Mouse (Mus musculus) frontal cortex, adult (tissue): Measurements from ENCODE around the gene Olfr313.
"Not testable (repeated sequence)": the region's sequence is repeated elsewhere in the genome, so short reads cannot be mapped to it uniquely, and the experiment has no call there.

Experiments
- ATAC-seq: cut with Nextera tagmentation; 2 replicates; pipeline ENCODE4 v1.9.2; 2017; ENCODE audit warnings: mild to moderate bottlenecking, moderate library complexity, mixed read lengths; ENCODE audit not compliant: low TSS enrichment

Gene Olfr313

GRCm38 (mm10) chr11:58814700-58815099 lies at the start of gene Olfr313:
Olfr313 (plus strand) TSS chr11:58815000.
- not testable (repeated sequence) for ATAC-seq

- ATAC-seq: no peak
Observed at GRCm38 (mm10) chr11:58772888-58773287, 41.9 kb upstream of the Olfr313 start, which contains the start of gene Olfr315. Olfr315 (plus strand) TSS chr11:58773188.

- no peak for ATAC-seq
Observed at GRCm38 (mm10) chr11:58782480-58783089, 32.2 kb upstream of the Olfr313 start, which contains the start of gene Olfr314. Olfr314 (plus strand) TSS chr11:58782952.

GRCm38 (mm10) chr11:58784182-58784581 lies 30.6 kb upstream of the Olfr313 start:
- ATAC-seq: no peak

- ATAC-seq: no peak
Observed at GRCm38 (mm10) chr11:58787651-58788050, 27.1 kb upstream of the Olfr313 start.

- no peak for ATAC-seq
Observed at GRCm38 (mm10) chr11:58788346-58788745, 26.5 kb upstream of the Olfr313 start.

GRCm38 (mm10) chr11:58789532-58789931 lies 25.3 kb upstream of the Olfr313 start:
- no peak for ATAC-seq

- ATAC-seq: no peak
Observed at GRCm38 (mm10) chr11:58790053-58790452, 24.7 kb upstream of the Olfr313 start.

- ATAC-seq: no peak
Observed at GRCm38 (mm10) chr11:58790646-58791045, 24.2 kb upstream of the Olfr313 start.

- ATAC-seq: no peak
Observed at GRCm38 (mm10) chr11:58795856-58796255, 18.9 kb upstream of the Olfr313 start.

- ATAC-seq: peak; percentile 95
Observed at GRCm38 (mm10) chr11:58796850-58797249, 17.9 kb upstream of the Olfr313 start.

- ATAC-seq: peak; percentile 56; the same call in 1 of the 2 replicates
Observed at GRCm38 (mm10) chr11:58799747-58800146, 15.1 kb upstream of the Olfr313 start.

GRCm38 (mm10) chr11:58801558-58802228 lies 13.1 kb upstream of the Olfr313 start, which contains the start of gene Fam183b:
Fam183b (minus strand) TSS chr11:58801960.
- peak; percentile 78 for ATAC-seq

- ATAC-seq: no peak
Observed at GRCm38 (mm10) chr11:58803871-58804270, 10.9 kb upstream of the Olfr313 start.

GRCm38 (mm10) chr11:58804393-58804792 lies 10.4 kb upstream of the Olfr313 start:
- no peak for ATAC-seq

- ATAC-seq: no peak
Observed at GRCm38 (mm10) chr11:58812001-58812400, 2.8 kb upstream of the Olfr313 start.

- no peak for ATAC-seq
Observed at GRCm38 (mm10) chr11:58815676-58816075, 876 bp downstream of the Olfr313 start.

- not testable (repeated sequence) for ATAC-seq
Observed at GRCm38 (mm10) chr11:58828937-58829336, 14.1 kb downstream of the Olfr313 start, which contains the start of gene Olfr312. Olfr312 (plus strand) TSS chr11:58829237.

- no peak for ATAC-seq
Observed at GRCm38 (mm10) chr11:58829764-58830163, 15.0 kb downstream of the Olfr313 start.

GRCm38 (mm10) chr11:58832541-58832940 lies 17.7 kb downstream of the Olfr313 start:
- ATAC-seq: not testable (repeated sequence)

- ATAC-seq: not testable (repeated sequence)
Observed at GRCm38 (mm10) chr11:58838951-58839350, 24.2 kb downstream of the Olfr313 start, which contains the start of gene Olfr311. Olfr311 (plus strand) TSS chr11:58839251.

- ATAC-seq: peak; percentile 100
Observed at GRCm38 (mm10) chr11:58846919-58847461, 32.2 kb downstream of the Olfr313 start, which contains the start of gene Gm12258. Gm12258 (plus strand) TSS chr11:58847158.
